ENCODE assay signal across 22 mouse cellular contexts in the genomic region with DNA sequence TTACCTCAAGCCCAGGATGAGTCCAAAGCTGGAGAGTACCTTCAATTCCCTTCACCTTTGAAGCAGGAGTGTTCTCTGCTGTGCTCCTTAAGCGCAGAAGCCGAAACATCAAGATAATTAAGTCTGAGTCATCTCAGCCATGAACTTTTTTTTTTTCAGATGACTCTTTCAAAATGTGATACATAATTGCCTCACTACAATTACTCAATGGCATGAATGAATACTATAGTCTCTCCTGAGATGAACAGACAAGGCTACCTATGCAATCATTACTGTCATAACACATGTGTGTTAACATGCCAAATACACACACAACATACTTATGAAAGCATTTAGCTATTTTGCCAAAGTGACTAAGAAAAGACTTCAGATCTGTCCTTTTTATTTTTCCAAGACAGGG. TPM values are rescaled to one million over a fixed set of nuclear protein-coding genes. Genes with fewer than 3 reads are reported as not detected.
"Had no signal": no experiment of that assay in that cellular context is flagged by ENCODE, and none has a peak within 500 bp of the region (broad histone marks: within the 10 kb centered on the region; RNA-seq: fewer than 3 reads in every experiment).

TSS of gene Bpifc (minus strand) at position 115 of the 400 bp plus-strand sequence.

- H3K27me3 ChIP-seq: midbrain, embryonic 15.5 days; neural tube, embryonic 12.5 days; neural tube, embryonic 15.5 days had no signal

- DNase-seq: kidney, adult 18-20 months; kidney, adult 9 months; kidney, postnatal 14 days; kidney, postnatal 4 days; layer of hippocampus, adult 9-11 months; liver, postnatal 0 days; lung, embryonic 14.5 days; retina, postnatal 1 day; thymus, postnatal 36 days had no signal

- H3K9me3 ChIP-seq: megakaryocyte, embryonic 14.5 days; midbrain, embryonic 10.5 days; midbrain, embryonic 15.5 days; neural tube, embryonic 12.5 days; neural tube, embryonic 15.5 days had no signal

- ATAC-seq: liver, postnatal 0 days; lung, postnatal 0 days; midbrain, embryonic 15.5 days had no signal

- H3K36me3 ChIP-seq: midbrain, embryonic 10.5 days; midbrain, embryonic 15.5 days; neural tube, embryonic 12.5 days; neural tube, embryonic 15.5 days had no signal

- H3K4me2 ChIP-seq: liver, embryonic 11.5 days; lung, embryonic 14.5 days; midbrain, embryonic 15.5 days; neural tube, embryonic 12.5 days; neural tube, embryonic 15.5 days had no signal

- H3K4me3 ChIP-seq: megakaryocyte, embryonic 14.5 days; midbrain, embryonic 10.5 days; midbrain, embryonic 15.5 days; neural tube, embryonic 12.5 days; neural tube, embryonic 15.5 days had no signal

- H3K27ac ChIP-seq: liver, embryonic 14.5 days; macrophage; midbrain, embryonic 10.5 days; midbrain, embryonic 15.5 days; neural tube, embryonic 12.5 days; neural tube, embryonic 15.5 days had no signal

- H3K4me1 ChIP-seq: midbrain, embryonic 10.5 days; midbrain, embryonic 15.5 days; neural tube, embryonic 12.5 days; neural tube, embryonic 15.5 days had no signal

- H3K9ac ChIP-seq: liver, embryonic 14.5 days; liver, postnatal 0 days; lung, embryonic 14.5 days; midbrain, embryonic 15.5 days; neural tube, embryonic 12.5 days; neural tube, embryonic 15.5 days had no signal

RNA-seq across cellular contexts. Expression of gene Bpifc, which starts in this region (rescaled TPM):
- total RNA-seq: layer of hippocampus, adult 18-20 months; left cerebral cortex, postnatal 25 days had no signal
- polyA plus RNA-seq: liver, embryonic 11.5 days; liver, postnatal 0 days; macrophage; midbrain, embryonic 15.5 days; neural tube, embryonic 12.5 days; small intestine, adult 2 months; spleen, adult 2 months had no signal
